Mouse (Mus musculus): ENCODE measurements around the gene Pnma1.

Pnma1 gene

DNA sequence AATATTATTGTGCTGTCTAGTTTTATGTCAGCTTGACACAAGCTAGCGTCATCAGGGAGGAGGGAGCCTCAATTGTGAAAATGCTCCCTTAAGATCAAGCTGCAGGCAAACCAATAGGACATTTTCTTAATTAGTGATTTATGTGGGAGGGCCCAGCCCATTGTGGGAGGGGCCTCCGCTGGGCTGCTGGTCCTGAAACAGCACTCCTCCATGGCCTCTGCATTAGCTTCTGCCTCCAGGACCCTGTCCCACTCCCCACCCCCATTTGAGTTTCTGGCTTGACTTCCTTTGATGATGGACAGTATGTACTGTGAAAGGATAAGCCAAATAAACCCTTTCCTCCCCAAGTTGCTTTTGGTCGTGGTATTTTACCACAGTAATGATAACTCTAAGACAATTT is 41.3 kb downstream of the Pnma1 start:
- DNase-seq (ENCODE audit: low read depth, low spot score), result no peak

DNA sequence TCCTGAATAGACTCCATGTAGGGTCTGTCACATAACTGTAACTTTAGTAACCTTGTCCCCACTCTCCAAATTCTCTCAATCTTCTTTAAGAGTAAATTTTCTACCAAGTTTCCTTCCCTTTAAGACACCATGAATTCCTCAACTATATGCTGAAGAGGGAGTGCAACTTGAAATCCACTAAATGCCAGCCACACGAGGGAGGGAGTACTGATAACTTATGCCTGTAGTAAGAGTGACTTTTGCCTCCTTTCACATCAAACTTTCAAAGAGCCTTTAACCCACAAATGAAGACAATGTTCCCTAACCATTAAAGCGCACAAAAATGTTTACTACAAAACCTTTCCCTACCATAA is 46.8 kb downstream of the Pnma1 start:
- DNase-seq (ENCODE audit: low read depth, low spot score), result no peak

DNA sequence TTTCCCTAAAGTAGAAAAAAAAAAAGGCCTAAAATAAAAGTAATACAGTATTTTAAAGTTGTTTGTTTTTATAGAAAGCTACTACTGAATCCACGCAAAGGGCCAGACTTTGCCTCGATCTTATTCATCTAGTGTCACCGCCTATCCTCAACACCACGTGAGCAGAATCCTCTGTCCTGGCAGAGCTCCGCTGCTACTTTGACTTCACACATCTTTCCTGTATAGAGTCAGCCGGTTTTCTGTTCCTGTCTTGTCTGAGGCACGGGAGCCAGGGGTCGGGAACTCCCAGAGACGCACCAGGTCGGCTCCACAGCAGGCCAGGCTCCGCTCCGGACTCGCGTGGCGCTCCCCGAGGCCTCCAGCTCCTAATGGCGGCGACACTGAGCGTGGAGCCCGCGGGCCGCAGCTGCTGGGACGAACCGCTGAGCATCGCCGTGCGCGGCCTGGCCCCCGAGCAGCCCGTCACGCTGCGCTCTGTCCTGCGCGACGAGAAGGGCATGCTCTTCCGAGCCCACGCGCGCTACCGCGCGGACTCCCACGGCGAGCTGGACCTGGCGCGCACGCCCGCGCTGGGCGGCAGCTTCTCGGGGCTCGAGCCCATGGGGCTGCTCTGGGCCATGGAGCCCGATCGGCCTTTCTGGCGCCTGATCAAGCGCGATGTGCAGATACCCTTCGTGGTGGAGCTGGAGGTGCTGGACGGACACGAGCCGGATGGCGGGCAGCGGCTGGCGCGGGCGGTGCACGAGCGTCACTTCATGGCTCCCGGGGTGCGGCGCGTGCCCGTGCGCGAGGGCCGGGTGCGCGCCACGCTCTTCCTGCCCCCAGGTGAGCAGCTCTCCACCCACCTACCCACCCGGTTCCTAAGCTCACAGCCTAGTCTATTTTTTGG is 47.4 kb downstream of the Pnma1 start, which contains the start of gene Acot6:
Acot6 (plus strand) TSS at position 51 of the 889 bp plus-strand sequence.
- peak; percentile 41 for DNase-seq (ENCODE audit: low read depth, low spot score)

DNA sequence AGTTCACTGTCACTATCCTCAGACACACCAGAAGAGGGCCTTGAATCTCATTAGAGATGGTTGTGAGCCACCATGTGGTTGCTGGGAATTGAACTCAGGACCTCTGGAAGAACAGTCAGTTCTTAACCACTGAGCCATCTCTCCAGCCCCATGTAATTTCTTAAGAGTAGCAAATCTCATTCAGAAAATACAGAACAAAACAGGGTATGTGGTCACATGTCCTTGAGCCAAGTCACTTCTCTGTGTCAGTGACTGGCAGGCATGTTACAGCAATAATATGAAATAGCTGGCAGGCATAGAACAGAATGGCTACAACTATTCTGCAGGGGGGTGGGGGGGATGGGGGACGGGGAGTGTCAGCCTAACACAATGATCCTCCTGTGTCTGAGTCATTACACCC is 48.2 kb downstream of the Pnma1 start:
- no peak for DNase-seq (ENCODE audit: low read depth, low spot score)

DNA sequence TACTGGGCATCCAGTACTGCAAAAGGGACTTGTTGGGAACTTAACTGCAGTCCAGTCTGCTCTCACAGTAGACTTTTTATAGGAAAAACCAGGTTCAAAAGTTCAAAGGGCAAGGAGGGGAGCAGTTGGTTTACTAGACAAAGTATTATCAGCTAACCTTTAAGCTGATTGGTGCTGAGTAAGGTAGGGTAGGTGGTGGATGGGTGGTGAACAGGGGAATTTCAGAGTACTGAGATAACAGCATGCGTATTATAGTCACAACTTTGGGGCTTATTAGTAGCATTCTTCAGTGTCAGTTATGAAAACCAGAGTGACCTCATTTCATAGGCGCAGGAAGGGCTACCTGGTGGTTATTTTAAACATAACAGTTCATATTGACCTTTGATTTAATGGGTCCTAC is 48.7 kb downstream of the Pnma1 start:
- no peak for DNase-seq (ENCODE audit: low read depth, low spot score)

Data from mesoderm, embryonic 11.5 days (tissue).